Mouse (Mus musculus) G1E-ER4 (cell line): ENCODE measurements around the gene Wdr18. TPM values are rescaled to one million over a fixed set of nuclear protein-coding genes. Genes with fewer than 3 reads are reported as not detected.

Experiments used
- GATA1 ChIP-seq: IDR thresholded peaks from one replicate; pipeline ENCODE4 v1.8.0; 2012; ENCODE audit warnings: low read length, inconsistent platforms
- polyA plus RNA-seq: library from polyadenylated mRNA; stranded (reverse); fragments of >175 nt; gene quantifications from 2 replicates; pipeline ENCODE4 v1.2.3, GENCODE M21; 2012

The Wdr18 gene
- polyA plus RNA-seq, 1 experiment: 85.4 TPM

DNA sequence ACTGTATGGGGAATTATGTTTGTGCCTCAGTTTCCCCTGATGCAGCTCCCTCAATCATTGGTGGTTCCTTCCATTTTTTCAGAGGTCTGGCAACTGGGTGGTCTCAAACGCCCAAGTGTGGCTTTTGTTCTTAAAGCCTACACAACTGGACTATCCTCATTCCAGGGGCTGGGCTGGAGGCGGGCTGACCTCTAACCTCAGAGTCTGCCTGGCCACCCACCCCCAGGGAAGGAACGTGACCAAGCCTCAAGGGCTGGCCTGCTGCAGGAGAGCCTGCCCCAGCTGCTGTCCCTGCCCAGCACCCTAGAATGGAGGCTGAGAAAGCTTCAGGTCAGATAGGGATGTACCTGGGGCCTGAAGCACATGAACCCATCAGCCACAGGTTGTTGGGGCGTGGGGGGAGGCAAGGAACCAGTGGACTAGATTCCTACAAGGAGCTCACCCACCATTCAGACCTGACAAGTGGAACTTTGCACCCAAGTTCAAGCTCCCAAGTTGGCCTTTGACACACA is 3.3 kb upstream of the Wdr18 start:
- TF ChIP-seq GATA1: no peak

- TF ChIP-seq GATA1: no peak
Observed at GRCm38 (mm10) chr10:79958140-79958816, 1.7 kb upstream of the Wdr18 start.

DNA sequence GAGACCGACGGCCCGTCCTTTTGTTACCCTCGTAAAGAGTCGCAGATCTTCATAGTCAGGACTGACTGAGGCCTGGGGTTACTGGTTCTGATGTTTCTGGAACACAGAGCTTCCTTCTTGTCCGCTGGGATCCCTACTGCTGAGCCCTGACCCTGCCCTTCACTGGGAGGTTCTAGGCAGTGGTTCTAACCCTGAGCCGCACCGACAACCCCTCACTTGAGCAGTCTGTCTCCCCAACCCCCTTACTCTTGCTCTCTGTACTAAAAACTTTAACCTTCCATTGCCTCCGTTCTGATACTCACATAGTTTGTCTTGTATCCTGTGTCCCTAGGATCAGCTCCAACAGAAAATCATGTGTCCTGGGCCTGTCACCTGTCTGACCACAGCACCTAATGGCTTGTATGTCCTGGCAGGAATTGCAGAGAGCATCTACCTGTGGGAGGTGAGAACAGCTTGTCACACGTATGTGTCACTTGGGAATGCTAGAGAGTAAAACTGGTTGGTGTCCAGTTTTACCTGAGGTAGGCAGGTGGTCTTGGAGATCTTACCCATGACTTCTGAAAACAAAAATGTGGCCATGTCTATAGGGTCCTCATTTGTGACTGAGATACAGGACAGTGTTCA is 831 bp downstream of the Wdr18 start:
- TF ChIP-seq GATA1: no peak

DNA sequence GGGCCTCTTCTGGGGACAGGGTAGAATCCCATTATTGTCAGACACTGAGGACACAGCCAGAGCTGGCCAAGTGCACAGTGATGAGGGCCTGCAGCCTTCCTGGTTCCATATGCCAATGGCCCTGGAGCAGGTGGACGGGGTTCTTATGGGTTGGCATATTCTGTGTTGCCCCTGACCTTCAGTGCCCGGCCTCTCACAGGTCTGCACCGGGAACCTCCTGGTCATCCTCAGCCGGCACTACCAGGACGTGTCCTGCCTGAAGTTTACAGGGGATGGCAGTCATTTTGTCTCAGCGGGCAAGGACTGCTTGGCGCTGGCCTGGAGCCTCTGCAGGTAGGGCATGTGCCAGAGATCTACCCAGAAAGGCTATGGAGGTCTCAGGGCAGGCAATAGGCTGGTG is 4.8 kb downstream of the Wdr18 start:
- no peak for TF ChIP-seq GATA1

DNA sequence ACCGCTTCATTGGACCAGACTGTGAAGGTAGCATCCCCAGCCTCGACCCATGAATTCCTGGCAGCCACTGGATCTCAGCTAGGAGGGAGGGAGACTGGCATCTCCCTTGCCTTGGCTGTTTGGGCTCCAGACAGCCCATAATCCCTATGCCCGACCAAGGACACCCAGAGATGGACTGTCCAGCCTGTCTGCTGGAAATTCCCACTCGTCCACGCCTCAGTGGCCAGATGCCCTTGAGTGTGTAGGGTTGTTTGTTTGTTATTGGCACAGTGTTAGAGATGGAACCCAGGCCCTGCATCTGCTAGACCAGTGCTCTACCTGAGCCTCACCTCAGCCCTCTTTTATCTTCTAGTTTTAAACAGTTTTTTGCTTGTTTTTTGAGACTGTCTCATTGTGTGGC is 5.4 kb downstream of the Wdr18 start:
- TF ChIP-seq GATA1: no peak

DNA sequence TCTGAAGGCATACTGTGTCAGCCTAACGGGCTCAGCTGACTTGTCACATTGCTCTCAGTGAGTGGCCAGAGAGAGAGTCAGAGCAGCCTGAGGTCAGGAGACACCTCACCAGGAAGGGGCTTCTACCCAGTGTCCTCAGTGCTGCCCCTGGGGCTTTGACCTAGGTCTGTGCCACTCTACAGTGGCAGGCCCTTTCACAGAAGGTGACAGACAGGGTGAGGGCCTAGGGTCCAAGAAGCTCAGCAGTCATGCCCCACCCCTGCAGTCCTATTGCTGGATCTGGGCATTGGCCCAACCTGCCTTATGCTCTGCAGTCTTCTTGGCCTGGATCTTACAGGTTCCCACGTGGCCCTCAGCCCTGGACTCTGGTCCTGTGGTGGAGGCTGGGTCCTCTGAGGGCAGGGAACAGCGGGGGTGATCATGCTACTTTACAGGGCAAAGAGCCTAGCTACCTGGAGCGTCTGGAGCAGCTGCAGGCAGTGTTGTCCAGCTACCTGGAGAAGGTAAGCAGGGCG is 7.0 kb downstream of the Wdr18 start:
- no peak for TF ChIP-seq GATA1

GRCm38 (mm10) chr10:79968181-79968580 is 8.2 kb downstream of the Wdr18 start:
- TF ChIP-seq GATA1: no peak

- TF ChIP-seq GATA1: no peak
Observed at GRCm38 (mm10) chr10:79969124-79969568, 9.2 kb downstream of the Wdr18 start.

GRCm38 (mm10) chr10:79970415-79971182 is 10.6 kb downstream of the Wdr18 start, which contains the start of gene Grin3b:
Grin3b (plus strand) TSS chr10:79970715.
- no peak for TF ChIP-seq GATA1

GRCm38 (mm10) chr10:79971183-79971497 is 11.2 kb downstream of the Wdr18 start:
- TF ChIP-seq GATA1: no peak

DNA sequence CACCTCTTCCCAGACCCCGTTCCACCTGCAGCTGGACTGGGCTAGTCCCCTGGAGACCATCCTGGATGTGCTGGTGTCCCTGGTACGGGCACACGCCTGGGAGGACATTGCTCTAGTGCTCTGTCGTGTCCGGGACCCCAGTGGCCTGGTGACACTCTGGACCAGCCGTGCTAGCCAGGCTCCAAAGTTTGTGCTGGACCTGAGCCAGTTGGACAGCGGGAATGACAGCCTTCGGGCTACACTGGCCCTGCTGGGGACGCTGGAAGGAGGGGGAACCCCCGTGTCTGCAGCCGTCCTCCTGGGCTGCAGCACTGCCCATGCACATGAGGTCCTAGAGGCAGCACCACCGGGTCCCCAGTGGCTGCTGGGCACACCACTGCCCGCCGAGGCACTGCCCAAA is 12.9 kb downstream of the Wdr18 start:
- TF ChIP-seq GATA1: no peak

- TF ChIP-seq GATA1: no peak
Observed at GRCm38 (mm10) chr10:79974087-79974486, 14.1 kb downstream of the Wdr18 start.

- TF ChIP-seq GATA1: no peak
Observed at GRCm38 (mm10) chr10:79974668-79975067, 14.7 kb downstream of the Wdr18 start.

GRCm38 (mm10) chr10:79976071-79976721 is 16.2 kb downstream of the Wdr18 start:
- no peak for TF ChIP-seq GATA1

DNA sequence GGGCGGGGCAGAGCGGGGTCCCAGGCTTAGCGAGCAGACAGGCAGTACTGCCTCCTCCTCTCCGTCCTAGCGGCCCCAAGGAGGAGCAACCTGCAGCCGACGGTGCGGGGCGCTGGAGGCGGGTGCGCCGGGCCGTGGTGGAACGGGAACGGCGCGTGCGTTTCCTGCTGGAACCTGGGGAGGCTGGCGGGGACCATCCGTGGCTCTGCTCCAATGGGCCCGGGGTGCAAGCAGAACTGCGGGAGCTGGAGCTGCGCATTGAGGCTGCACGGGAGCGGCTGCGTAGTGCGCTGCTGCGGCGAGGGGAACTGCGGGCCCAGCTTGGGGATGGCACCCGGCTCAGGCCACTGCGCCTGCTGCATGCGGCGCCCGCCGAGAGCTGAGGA is 16.8 kb downstream of the Wdr18 start:
- no peak for TF ChIP-seq GATA1

DNA sequence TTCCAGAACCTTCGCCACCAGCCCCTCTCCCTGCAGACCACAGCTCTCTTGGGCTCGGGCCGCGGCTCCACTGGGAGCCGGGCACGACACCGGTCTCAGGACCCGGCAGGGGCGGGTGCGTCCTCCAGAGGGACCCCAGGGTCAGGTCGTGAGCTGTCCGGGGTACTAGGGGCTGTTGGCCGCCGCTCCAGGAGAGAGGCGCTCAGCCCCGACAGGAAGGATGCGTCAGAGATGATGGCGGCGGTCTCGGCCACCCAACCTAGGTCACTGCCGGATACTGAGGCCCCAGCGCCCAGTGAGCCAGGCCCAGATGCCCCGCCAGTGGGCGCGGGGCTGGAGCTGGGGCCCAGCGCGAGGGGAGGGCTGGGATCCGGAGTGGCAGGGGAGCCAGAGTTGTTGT is 17.4 kb downstream of the Wdr18 start:
- no peak for TF ChIP-seq GATA1
